Mouse (Mus musculus): ENCODE results near the gene Gm28729.
"Not testable (repeated sequence)": the region's sequence is repeated elsewhere in the genome, so short reads cannot be mapped to it uniquely, and the experiment has no call there.

The Gm28729 gene

DNA sequence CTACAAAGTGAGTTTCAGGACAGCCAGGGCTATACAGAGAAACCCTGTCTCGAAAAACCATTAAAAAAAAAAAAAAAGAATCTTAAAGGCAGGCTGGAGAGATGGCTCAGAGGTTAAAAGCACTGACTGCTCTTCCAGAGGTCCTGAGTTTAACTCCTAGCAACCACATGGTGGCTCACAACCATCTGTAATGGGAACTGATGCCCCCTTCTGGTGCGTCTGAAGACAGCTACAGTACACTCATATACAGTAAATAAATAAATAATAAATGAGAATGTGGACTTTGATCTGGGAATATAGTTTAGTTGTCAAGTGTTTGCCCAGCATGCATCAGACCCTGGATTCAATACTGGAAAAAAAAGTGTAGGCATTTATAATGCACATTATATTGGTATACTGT lies 3.5 kb downstream of the Gm28729 start:
- not testable (repeated sequence) for DNase-seq (ENCODE audit: low spot score in 2 of 2)

DNA sequence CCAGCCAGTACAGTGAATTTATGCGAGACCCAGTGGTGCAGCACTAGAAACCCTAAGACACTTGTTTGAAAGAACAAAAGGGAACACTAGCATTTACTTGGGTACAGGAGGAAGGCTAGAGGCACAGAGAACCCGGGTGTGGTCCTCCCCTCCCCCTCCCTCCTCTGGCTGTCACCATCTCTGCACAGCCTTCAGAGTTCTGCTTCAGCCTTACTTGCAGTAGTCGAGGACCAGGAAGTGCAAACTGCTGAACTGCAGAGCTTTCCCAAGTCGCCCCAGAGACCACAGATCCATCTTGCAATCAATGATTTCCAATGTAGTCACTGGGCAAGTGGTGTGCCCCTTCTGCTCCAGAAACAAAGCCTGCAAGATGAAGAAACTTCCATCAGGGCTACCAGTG lies 7.6 kb downstream of the Gm28729 start:
- no peak for DNase-seq (ENCODE audit: low spot score in 2 of 2)

DNA sequence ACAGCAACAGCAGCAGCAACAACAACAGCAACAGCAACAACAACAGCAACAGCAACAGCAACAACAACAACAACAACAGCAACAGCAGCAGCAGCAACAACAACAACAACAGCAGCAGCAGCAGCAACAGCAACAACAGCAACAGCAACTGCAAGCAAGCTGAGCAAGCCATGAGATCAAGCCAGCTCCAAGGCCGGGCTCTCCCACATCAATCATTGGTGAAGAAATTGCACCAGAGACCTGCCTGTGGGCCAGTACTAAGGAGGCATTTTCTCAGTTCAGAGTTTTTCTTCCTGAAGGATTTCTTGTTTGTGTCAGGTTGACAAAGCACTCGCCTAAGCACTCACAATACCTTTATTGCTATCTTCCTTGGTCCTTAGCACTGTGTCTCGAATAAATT lies 8.3 kb downstream of the Gm28729 start:
- no peak for DNase-seq (ENCODE audit: low spot score in 2 of 2)

DNA sequence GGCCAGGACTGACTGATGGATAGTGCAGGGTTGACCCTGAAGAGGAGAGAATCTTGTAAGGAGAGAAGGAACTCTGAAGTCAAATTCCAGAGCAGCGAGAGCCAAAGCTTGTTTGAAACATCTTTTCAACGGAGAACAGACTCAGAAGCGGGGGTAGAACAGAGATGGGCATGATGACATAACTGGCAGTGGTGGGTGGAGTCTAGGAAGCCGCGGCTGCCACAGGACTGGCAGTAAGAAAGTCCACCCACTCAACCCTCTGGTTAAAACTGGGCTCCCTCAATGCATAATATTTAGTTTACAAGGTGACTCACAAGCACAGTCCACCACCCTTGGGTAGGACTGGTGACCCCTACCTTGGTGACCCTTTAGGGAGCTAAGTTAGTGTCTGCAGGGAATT lies 9.3 kb downstream of the Gm28729 start:
- no peak for DNase-seq (ENCODE audit: low spot score in 2 of 2)

DNA sequence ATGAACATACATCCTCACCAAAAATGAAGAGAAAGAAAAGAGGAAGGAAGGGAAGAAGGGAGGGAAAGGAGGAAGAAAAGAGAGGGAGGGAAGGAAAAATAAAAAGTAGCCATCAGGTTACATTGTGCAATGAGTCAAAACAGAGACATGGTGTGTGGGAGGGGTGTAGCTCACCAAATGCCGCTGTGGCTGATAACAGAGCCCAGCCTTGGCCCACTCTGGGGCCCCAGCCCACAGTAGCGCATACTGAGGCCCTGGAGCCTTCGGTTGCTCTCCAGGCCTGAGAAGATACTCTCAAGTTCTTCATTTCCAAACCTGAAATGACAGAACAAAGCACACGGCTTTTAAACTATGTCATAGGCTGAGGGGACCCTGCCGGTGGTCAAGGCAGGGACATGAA lies 10.8 kb downstream of the Gm28729 start:
- DNase-seq (ENCODE audit: low spot score in 2 of 2), result no peak

DNA sequence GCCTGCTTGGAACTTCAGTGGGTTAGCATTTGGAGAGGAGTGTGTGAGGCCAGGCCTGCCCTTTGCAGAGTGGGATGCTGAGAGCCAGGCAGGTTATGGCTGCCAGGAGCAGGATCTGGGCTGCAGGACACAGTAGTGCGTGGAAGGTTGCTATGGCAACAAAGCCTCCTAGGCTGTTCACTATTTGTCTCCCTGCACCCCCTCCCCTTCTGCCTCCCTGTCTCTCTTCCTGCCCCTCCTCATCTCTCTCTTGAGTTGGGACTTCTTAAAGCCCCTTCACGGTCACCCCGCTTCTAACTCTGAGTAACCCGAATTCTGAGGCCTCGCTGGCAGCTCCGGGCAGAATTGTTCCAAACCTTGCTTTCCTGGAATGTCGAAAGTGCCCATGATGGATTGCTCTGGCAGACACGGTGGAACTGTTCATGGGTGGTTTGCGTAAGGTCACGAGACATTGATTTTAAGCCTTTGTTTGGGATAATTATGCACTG lies 19.0 kb downstream of the Gm28729 start:
- peak in 1 of 2 experiments; percentile 17 for DNase-seq (ENCODE audit: low spot score in 2 of 2)

DNA sequence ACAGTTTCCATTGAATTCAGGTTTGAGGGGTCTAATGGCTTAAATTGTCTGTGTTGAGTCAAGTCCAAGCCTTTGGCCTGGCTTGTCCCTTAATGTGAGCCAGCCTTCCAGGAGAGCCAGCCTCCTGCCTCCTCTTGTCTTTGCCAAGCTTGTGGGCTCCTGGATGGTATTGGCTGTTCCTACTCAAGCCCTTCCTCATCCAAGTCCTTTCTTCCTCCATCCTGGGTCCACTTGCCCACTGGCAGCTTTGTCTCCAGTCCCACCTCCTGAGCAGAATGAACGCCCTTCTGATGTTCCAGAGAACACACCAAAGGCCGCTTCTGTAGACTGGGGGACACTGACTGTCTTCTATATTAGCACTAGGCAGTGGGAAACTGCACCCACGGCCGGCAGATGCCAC lies 19.9 kb downstream of the Gm28729 start:
- DNase-seq (ENCODE audit: low spot score in 2 of 2), result no peak

DNA sequence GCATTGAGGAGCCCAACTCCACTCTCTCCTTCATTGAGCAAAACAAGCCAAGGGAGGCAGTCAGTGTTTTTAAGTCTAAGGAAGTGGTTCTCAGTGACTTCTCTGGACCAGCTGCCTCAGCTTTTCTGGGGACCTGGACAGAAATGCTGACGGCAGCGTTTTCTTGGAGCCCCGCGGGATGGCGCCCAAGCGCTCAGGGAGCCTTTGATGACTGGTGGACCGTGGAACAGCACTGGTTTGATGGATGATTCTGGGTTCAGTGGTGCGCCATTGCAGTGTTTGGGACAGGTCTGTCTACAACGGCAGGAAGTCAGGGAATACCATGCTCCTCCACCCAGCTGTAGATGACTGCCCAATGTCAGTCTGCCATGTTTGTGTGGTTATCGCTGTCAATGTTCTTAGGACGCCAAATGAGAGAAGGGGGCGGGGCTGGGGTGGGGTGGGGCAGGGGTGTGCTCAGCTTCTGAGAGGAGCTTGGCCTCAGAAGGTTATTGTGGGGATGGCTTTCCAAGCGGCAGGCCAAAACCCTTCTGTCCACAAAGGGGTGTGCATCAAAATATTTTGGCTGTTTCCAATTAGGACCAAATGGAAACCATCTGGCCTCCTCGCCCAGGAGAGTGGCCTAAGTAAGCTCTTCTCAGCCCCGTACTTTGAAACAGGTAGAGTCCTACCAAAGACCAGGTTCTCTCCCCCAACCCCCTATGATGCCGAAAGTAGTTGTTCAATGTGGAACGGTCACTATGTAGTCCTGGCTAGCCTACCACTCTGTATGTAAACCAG lies 20.8 kb downstream of the Gm28729 start:
- DNase-seq (ENCODE audit: low spot score in 2 of 2), result no peak

DNA sequence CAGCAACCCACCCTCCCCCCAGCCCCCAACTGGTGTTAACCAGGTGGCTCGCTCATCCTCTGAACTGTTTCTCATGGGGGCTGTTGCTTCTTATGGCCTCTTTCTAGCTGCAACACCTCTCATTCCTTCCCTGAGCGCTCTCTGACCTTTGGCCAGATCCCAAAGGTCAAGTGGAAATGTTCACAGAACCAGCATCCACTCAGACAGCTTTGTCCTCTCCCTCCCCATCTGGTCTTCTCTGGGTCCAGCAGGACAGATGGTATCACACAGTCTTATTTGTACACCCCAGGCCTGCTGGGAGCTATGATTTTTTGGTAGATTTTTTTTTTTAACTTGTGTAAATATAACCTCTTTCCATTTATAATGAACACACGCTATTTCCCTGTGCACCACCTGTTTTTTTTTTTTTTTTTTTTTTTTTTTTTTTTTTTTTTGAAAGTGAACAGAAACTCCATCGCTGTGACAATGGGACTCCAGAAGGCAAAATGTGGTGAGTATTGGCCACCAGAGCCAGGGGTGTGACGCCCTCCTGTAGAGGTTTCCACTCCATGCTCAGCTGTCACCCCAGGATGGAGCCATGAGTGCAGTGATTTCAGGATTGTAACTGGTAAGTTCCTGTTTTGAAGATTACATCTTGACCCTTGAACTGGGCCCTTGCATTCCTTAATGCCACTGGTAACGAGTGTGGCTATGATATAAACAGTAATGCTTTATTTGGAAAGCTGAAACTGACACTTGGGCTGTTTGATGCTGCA lies 22.0 kb downstream of the Gm28729 start:
- no peak for DNase-seq (ENCODE audit: low spot score in 2 of 2)

DNA sequence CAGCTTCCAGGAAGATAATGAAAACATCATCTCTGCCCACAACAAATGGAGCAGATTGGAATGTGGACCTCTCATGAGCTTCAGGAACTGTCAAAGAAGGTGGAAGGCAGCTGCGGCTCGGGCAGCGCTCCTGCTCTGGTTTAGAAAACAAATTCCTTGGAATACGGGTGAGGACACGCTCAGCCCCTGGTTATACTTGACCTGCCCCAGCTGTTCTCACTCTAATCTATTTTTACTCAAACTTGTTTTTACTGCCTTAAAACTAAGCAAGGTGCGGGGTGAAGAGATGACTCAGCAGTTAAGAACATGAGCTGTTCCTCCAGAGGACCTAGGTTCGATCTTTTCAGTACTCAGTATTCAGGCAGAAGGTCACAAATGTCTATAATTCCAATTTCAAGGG lies 23.8 kb downstream of the Gm28729 start:
- DNase-seq (ENCODE audit: low spot score in 2 of 2), result no peak

DNA sequence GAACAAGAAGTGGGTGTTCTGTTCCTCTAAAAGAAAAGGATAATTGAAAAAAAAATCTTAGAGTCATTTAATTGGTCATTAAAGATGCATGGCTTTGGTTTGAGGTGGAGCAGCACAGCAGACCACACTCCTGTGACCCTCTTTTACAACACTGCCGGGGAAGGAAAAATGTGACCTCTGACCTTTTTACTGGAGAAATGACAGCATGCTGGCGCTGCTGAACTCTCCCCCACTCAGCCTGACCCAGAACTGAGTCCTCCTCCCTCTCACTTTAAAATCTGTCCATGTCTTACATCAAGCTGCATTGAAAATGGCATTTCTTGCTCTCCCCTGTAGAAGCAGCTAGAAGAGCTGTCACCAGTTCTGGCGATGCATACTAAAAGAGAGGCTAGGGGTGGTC lies 31.9 kb downstream of the Gm28729 start:
- DNase-seq (ENCODE audit: low spot score in 2 of 2), result no peak

DNA sequence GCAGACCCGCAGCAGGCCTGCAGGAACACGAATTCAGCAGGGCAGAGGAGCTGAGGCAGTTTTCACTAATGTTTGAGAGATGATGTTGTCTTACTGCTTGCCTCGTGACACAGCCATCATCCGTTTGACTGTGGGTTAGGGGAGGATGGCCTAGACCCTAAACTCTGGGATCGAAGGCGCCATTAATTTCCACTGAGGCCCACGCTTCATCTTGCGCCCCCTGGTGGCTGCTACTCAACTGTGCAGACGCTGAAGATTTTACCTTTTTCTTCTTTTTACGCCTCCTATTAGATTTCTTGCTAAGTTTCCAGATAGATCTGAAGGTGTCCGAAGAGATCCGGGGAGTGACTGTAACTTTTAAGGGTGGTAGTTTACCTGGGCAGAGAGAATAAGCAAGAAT lies 33.3 kb downstream of the Gm28729 start:
- no peak for DNase-seq (ENCODE audit: low spot score in 2 of 2)

DNA sequence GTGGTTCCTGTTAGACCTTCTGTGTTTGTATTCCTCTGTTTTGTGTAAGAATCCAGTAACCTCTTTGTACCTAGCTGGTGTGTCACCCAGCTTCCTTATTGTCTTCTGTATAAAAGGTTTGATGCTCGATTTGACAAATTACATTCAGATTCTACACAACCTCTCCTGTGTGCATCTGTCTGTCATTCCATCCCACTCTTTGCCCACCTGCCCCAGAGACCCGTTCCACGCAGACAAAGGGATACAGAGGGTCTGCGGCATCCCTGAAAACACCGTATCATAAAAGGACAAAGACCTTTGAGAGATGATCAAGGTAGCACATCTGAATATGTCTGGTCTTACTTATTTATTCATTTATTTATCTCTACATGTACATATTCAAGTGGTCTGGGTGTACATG lies 37.2 kb downstream of the Gm28729 start:
- DNase-seq (ENCODE audit: low spot score in 2 of 2), result not testable (repeated sequence)

DNA sequence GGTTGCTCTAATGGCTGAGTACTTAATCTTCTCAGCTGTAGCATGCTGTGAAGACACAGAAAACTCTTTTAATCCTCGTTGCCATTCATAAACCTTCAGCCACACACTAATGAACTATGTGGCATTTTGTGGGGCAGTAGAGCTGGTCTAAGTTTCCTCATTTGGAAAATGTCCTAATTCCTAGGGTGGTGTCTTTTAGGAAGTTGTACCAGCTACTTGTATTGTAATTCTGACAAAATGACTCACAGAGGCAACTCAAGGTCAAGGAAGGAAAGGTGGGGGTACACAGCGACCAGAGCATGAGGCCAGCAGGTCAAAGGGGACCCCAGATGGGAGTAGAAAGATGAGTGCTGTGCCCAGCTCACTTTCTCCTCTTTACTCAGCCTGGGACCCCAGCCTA lies 41.4 kb downstream of the Gm28729 start:
- no peak for DNase-seq (ENCODE audit: low spot score in 2 of 2)

DNA sequence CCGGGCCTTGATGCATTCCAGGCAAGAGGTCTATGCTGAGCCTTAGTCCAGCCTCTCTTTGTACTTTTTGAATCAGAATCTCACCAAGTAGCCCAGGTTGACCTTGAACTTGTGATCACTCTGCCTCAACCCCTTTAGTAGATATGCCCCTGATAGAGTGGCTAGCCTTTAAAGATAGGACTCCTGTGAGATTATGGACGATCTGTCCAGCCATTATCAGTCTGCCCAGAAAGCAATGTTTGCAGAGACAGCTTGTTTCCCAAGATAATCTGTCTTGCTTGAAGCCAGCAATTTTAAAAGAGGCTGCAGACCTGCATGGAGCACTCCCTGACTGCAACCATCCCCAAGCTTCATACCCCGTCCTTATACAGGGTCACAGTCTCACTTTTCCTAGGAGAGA lies 42.0 kb downstream of the Gm28729 start:
- no peak for DNase-seq (ENCODE audit: low spot score in 2 of 2)

DNA sequence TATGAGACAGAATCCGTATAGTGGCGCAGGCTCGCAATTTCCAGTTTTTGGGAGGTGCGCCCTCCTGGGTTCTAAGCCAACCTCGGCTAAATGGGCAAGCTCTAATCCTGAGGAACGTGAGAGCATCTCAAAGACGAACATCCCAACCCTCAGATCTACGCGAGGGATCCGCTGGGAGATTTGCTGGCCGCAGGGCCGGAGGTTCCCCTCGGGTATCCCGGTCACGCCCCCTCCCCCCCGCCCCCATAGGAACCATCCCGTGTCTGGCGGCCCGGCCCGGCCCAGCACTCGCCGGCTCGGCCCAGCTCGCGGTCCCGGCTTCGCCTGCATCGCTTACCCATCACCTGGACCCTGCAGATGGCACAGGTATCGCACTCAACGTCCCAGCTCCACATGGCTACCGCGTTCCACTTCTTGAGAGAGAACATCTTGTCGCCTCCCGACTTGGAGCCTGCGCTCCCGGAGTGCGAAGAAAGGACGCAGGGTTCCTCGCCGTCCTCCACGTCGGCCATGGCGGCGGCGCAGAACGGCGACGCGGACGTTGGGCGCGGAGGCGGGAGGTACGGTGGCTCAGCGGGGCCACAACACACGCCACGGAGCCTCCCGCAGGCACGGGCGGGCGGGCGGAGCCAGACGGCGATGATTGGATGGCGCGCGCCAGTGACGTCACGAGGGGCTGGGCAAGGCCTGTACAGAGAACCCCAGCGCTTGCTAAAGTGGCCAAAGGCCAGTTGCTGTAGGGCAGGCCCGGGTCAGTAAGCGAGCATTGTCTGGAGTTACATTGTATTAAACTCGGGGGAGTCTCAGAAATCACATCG lies 46.8 kb downstream of the Gm28729 start, which contains the start of gene Rnf7:
Rnf7 (minus strand) TSS at position 605 of the 818 bp plus-strand sequence.
- peak; percentile 99 for DNase-seq (ENCODE audit: low spot score in 2 of 2)

DNA sequence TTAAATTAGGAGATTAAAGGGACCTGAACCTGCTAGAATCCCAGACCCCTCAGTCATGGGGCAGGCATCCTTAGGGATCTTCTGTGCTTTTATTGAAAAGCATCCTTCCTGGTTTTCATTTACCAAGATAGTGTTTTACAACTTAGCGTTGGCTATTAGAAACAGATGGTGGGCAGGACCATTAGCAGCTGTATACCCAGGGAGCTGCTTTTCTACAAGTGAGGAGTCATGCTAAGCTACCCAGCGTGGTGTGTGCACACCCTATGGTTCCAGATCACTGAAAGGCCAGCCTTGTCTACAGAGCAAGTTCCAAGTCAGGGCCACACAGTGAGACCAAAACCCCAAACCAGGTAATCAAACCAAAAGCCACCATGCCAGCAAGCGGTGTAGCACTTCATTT lies 52.7 kb downstream of the Gm28729 start:
- DNase-seq (ENCODE audit: low spot score in 2 of 2), result no peak

DNA sequence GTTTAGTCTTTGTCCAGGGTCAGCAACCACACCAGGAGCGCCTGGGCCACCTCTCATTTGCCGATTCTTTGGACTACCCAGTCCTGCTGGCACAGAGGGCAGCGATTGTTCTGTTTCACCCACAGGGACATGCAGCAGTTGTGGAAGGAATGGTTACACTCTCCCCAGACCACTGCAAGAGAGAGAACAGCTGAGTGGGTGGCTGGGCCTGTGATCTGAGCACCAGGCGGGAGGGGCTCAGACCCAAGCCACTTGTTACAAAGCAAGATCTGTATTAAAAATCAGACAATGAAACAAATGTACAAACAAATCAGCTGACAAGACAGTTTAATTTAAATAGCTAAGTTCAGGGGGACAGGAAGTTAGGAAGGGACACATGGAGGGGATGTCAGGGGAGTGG lies 53.4 kb downstream of the Gm28729 start:
- not testable (repeated sequence) for DNase-seq (ENCODE audit: low spot score in 2 of 2)

DNA sequence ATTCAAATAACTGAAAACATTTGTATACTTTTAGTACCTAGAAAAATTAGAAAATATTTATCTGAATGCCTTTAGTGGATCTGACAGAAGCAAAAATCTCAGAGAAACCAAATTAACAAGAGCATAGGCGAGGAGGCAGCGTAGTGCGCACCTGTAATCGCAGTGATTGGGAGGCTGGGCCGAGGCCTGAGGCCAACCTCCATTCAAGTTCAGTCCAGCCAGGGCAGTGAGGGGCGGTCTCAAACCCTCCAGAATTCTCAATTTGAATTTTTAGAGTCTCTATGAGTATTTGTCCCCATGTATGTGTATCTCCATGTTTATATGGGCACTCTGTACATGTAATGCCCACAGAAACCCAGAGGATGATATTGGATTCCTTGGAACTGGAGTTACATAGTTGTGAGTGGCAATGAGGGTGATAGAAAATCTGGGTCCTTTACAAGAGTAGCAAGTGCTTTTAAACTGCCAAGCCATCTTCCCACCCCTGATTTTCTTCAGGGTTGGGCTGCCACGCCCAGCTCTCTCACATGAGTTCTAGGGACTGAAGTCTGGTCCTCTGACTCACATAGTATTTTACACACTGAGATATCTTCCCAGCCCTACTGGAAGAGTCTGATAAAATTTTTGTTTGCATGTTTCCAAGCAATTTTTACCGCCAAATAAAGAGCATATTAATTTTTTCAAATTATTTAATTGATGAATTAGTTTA lies 54.6 kb downstream of the Gm28729 start:
- no peak for DNase-seq (ENCODE audit: low spot score in 2 of 2)

DNA sequence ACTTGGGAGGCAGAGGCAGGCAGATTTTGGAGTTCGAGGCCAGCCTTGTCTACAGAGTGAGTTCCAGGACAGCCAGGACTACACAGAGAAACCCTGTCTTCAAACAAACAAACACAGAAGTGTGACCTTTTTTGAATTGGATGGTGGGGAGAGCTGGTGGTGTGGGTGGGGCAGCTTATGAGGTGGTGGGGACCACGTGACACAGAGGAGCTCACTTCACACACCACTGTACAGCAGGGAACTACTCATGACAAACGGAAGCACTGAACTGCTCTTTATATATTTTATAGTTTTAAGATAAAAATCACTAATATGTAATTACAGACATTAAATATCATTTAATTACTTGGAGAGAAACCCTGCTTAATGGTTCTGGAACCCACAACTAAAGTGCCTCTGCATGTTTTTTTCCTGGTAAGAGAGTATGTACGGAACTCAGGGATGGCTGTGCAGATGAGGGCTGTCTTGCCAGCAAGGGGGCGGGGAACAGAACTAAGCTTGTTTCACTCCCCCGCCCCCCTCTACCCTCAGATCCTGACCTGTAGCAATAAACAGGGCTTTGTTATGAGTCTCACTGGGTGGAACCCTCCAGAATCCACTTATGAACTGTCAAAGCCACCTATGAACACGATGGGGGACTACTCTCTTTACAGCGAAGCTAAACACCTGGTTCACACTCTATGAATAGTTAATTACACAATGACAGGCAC lies 55.4 kb downstream of the Gm28729 start:
- no peak for DNase-seq (ENCODE audit: low spot score in 2 of 2)

DNA sequence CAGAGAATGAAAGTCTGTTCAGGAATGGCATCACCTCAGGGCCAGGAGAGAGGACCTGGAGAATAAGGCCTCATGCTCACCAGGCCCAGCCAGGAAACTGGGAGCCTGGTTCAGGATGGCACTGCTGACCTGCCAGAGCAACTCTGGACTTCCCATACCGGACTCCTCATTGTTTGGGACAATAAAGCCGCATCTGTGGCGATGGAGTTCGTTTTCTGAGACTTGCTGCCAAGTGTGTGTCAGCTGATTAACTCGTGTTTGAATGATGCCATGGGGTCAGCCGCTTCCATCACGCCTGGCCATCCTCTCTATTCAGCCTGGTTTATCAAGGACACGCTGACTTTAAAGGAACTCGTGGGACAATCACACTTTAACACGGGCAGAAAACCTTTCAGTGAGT lies 61.4 kb downstream of the Gm28729 start:
- no peak for DNase-seq (ENCODE audit: low spot score in 2 of 2)
